Mouse (Mus musculus): ENCODE measurements around the gene Ubqln4.
"Not testable (repeated sequence)": the region's sequence is repeated elsewhere in the genome, so short reads cannot be mapped to it uniquely, and the experiment has no call there.

Gene Ubqln4

DNA sequence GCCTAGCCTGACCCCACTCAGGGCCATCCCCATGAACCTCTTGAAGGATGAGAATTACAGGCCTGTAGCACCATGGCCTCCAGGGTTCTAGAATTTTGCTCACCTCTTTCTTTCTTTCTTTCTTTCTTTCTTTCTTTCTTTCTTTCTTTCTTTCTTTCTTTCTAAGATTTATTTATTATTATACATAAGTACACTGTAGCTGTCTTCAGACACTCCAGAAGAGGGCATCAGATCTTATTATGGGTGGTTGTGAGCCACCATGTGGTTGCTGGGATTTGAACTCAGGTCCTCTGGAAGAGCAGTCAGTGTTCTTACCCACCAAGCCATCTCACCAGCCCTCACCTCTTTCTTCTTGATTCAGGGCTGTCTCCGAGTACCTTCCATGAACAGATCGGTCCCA, 52.1 kb downstream of the Ubqln4 start, which contains the start of gene Arhgef2:
Gene Arhgef2, plus strand, starts transcription at position 301 of the 400 bp plus-strand sequence.
- not testable (repeated sequence) for DNase-seq

DNA sequence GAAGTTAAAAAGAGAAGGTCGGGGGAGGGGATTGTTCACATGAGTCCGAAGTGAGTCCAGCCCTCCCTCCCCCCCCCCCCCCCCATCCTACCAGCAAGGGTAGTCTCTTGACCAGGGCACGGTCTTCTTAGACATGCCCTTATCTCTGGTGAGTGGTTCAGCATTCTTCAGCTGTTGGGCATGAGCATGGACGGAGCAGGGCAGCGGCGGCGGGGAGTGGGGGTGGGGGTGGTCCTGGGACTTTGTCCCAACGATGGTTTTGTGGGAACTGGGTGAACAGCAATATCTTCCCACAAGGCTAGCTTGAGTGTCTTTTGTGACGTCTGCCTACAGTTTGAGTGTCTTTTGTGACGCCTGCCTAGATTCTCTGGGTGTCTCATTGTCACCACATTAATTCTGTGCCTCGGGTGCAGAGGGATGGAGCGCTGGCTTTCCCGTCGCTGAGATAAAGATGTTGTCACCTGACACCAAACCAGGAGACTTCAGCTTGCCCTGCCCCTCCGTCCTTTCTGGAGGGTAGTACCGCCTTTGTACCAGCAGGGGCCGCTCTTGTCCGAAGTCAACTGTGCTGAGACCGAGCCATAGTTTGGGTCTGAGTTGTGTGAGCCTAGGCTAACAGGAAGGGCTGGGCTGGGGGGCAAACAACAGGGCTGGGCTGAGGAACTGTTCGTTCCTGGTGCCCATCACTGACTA, 53.7 kb downstream of the Ubqln4 start:
- DNase-seq, result peak; percentile 78 to 88

DNA sequence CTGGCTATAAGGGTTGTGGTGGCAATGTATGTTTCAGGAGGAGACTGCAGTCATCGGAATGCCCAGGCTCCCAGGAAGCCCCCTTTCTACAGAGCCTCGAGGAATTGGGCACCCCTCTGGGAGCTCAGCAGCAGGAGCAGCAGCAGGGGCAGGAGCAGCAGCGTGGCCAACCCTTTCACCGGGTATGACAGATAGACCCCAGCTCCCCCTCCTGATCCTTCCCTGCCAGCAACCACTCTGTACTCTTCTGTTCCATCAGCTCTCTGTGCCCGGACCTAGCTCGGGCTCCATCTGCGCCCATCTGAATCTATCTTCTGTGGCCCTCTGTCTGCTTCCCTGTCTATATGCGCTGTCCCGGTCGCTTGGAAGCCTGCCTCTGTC, 54.2 kb downstream of the Ubqln4 start:
- no peak for DNase-seq

DNA sequence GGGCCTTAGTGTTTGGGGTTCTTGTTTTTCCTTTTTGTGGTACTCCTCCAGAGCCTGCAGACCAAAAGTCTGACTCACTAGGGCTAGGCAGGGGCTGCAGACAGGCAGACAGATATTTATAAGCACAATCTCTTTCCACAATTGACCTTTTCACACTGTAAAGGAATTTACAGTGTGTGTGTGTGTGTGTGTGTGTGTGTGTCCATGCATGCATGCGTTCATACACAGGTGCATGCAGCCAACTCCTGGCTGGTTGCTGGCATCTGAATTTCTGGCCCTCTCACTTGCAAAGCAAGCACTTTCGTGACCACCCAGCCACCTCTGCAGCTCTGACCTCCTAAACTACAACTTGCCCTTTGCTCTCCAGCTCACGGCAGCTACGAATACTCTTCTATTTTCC, 55.5 kb downstream of the Ubqln4 start:
- DNase-seq, result no peak

DNA sequence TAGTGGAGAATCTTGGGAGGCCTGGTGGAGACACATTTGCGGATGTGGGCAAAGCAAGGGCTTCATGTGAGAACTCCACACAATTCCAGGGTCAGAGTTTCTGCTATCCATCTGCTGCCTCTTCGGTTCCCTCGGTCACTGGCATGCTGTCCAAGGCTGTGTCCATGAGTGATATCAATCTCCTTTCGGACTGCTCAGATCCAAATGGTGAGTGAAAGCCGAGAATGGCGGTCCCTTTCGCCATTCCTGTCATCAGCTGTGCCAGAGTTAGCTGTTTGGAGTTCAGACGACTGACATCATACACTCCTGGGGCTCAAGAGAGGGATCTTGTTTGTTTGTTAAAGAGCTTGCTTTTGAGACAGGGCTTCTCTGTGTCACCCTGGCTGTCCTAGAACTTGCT, 60.9 kb downstream of the Ubqln4 start:
- no peak for DNase-seq

DNA sequence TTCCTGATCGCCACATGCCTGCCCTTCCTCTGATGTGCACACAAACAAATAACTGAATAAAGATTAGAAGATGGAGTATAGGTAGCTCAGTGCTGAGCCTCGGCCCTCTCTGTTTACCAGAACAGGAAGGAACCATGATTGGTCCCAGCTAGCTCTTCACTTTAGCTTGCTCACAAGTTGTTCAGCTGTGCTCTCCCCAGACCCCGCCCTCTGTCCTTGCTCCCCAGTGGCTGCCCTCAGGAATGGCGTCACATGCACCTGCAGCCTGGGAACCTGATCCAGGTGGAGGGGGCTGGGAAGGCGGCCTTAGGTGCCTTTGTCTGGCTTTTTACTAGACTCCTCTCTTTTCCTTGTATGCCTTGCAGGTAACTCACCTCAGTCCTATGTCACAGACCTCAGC, 61.6 kb downstream of the Ubqln4 start:
- no peak for DNase-seq

DNA sequence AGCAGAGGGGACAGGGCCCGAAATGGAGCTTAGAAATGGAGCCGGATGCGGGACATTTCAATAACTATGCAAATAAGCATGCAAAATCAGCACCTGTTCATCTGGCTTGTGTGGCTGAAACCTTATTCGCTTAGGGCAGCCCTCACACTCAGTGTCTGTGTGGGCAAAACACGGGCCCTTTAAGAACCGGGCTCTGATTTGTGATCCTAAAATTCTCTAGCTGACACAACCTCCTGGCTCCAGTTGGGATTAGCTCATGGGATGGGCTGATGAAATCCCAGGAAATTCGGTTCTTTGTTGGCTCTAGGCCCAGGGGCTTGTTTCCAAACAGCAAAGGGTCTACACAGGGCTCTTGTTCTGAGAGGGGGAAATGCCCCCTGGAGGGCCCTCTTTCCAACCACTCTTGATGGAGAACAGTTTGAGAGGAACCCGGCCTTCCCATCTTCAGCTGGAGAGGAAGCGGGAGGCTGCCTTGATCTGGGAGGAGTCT, 62.4 kb downstream of the Ubqln4 start:
- no peak for DNase-seq

DNA sequence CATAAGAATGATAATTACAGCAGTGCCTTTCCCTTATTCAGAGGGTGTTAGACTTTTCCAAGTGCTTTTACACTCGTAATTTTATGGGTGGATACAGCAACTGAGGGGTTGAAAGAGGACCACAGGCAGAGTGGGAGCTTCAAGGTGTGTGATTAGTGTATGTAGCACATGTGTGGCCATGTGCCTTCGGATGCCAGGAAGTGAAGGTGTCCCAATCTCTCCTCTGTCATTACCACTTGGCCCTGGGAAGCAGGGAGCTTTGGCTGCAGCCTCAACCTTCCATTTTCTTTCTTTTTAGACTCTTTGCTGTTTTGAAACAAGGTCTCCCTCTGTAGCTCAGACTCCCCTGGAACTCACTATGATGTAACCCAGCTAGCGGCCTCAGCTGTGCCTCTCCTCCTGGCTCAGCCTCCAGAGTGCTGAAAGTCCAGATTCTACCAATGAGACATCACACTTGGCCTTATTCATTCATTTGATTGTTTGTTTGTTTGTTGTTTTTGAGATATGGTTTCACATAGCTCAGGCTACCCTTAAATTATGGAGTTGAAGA, 63.5 kb downstream of the Ubqln4 start:
- DNase-seq, result no peak

DNA sequence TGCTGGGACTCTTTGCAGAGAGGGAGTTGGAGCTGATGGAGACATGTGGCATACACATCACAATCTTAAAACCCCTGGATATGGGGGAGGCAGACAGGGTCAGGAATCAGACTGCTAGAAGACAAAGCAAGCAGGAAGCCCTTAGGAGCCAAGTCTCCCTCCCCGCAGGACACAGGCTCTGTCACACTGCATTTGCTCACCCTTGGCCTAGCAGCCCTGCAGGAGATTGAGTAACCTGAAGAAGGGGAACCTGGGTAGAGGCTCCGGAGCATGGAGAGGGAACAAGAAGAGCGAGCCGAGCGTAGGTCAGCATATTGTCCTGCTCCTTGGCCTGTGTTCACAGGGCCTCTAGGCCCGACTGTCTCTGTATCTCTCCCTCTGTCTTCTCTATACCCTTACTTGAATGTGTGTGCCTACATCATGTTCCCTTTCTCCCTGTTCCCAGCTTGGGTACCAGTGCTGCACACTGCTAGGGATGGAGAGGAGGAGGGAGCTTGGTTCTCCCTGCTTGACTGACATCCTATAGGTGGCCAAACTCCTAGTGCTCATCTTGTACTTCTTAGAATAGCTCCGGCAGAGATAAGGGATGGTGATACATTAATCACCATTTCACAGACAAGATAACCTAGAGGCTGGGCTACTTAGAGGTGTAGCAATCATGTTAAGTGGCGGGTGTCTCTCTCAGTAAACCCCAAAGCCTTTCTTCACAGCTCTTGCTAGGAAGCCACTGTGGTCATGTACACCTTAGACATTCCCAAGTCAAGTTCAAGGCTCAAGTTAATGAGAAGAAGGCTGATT, 64.7 kb downstream of the Ubqln4 start:
- DNase-seq, result no peak
